Mouse (Mus musculus) embryonic fibroblast, embryonic 13.5 days (primary cell): ENCODE measurements around the gene Suz12.

Source experiments
- CTCF ChIP-seq: IDR thresholded peaks from 2 replicates; pipeline ENCODE4 v1.5.1; 2011; ENCODE audit warnings: mild to moderate bottlenecking, control low read depth, low read length, moderate library complexity, borderline replicate concordance; ENCODE audit not compliant: insufficient read depth
- POLR2A ChIP-seq: IDR thresholded peaks from 2 replicates; pipeline ENCODE4 v1.6.1; 2011; ENCODE audit warnings: low read depth, mild to moderate bottlenecking, control low read depth, low read length, moderate library complexity

GRCm38 (mm10) chr11:80043419-80043817 is 50.5 kb downstream of the Suz12 start:
- TF ChIP-seq CTCF (no peak), POLR2A (no peak)
